Mouse (Mus musculus) heart, embryonic 13.5 days (tissue): ENCODE results near the gene Ccdc116. TPM values are rescaled to one million over a fixed set of nuclear protein-coding genes. Genes with fewer than 3 reads are reported as not detected.
"Not testable (repeated sequence)": the region's sequence is repeated elsewhere in the genome, so short reads cannot be mapped to it uniquely, and the experiment has no call there.

Source experiments
- ATAC-seq: fragments of 200-750 bp; cut with Nextera tagmentation; 2 replicates; pipeline ENCODE4 v1.8.0; 2017; ENCODE audit warnings: moderate TSS enrichment; ENCODE audit not compliant: insufficient number of reproducible peaks, low FRiP score, low TSS enrichment; ENCODE audit errors: extremely low read depth
- H3K27ac ChIP-seq: fragments of 300-500 bp; sonication (generic); replicated peaks from 2 replicates; pipeline ENCODE4 v1.5.1; 2015; ENCODE audit warnings: moderate library complexity, mild to moderate bottlenecking, inconsistent platforms
- H3K27me3 ChIP-seq: fragments of 300-500 bp; sonication (generic); replicated peaks from 2 replicates; pipeline ENCODE4 v1.6.1; 2015; ENCODE audit warnings: mild to moderate bottlenecking, inconsistent platforms
- H3K36me3 ChIP-seq: fragments of 300-500 bp; sonication (generic); 2 replicates; pipeline ENCODE4 v1.6.1; 2015; ENCODE audit warnings: mild to moderate bottlenecking, inconsistent platforms
- H3K4me1 ChIP-seq: fragments of 300-500 bp; sonication (generic); 2 replicates; pipeline ENCODE4 v1.6.1; 2015; ENCODE audit warnings: inconsistent platforms
- H3K4me2 ChIP-seq: fragments of 300-500 bp; sonication (generic); 2 replicates; pipeline ENCODE4 v1.6.1; 2015; ENCODE audit warnings: inconsistent platforms, mild to moderate bottlenecking, moderate library complexity
- H3K4me3 ChIP-seq: fragments of 300-500 bp; sonication (generic); 2 replicates; pipeline ENCODE4 v1.5.1; 2015; ENCODE audit warnings: moderate library complexity, mild to moderate bottlenecking, inconsistent platforms
- H3K9ac ChIP-seq: fragments of 300-500 bp; sonication (generic); 2 replicates; pipeline ENCODE4 v1.6.1; 2015; ENCODE audit warnings: inconsistent platforms, mild to moderate bottlenecking, moderate library complexity
- H3K9me3 ChIP-seq: fragments of 300-500 bp; sonication (generic); 2 replicates; pipeline ENCODE4 v1.6.1; 2016; ENCODE audit warnings: inconsistent platforms
- WGBS: fragments of 180-500 bp; shearing (Covaris S2); methylation state at CpG from one replicate; pipeline ENCODE4 v1.1.7; 2015; ENCODE audit warnings: mixed read lengths; 5-methylcytosine and 5-hydroxymethylcytosine counted together
- polyA plus RNA-seq: library from polyadenylated mRNA; unstranded; fragments of >200 nt; fragmentation: Nextera tagmentation; extraction: Ambion mirVana; gene quantifications from 2 replicates; pipeline ENCODE4 v1.2.1, GENCODE M21; 2015

The Ccdc116 gene
- 0.23 and 0.27 TPM in 2 replicates for polyA plus RNA-seq

GRCm38 (mm10) chr16:17146772-17147235 lies at the start of gene Ccdc116:
Gene Ccdc116, minus strand, starts transcription at chr16:17147229.
- peak; percentile 62; the same call in 1 of the 2 replicates for ATAC-seq
- Histone ChIP-seq H3K9ac (peak within 1 kb of the TSS; percentile 79), H3K4me3 (peak within 1 kb of the TSS; percentile 69), H3K27ac (no peak within 1 kb of the TSS), H3K9me3 (no peaks in the 10 kb centered on the region), H3K4me1 (peaks cover 16% of the 10 kb centered on the region), H3K36me3 (peaks cover 10% of the 10 kb centered on the region), H3K4me2 (peak within 1 kb of the TSS; percentile 100), H3K27me3 (no peaks in the 10 kb centered on the region; the same call in 1 of the 2 replicates)
- WGBS, result under 1% methylated on average over 34 of the region's 34 CpGs

- no peak for ATAC-seq
- Histone ChIP-seq H3K27me3 (no peaks in the 10 kb centered on the region), H3K9ac (no peak overlapping the region), H3K4me3 (no peak overlapping the region), H3K27ac (no peak overlapping the region), H3K4me2 (no peak overlapping the region), H3K36me3 (peaks cover 23% of the 10 kb centered on the region), H3K9me3 (no peaks in the 10 kb centered on the region), H3K4me1 (peaks cover 17% of the 10 kb centered on the region)
- WGBS, result 92% methylated on average over 4 of the region's 4 CpGs
Measured at GRCm38 (mm10) chr16:17193823-17194222, 46.8 kb upstream of the Ccdc116 start.

GRCm38 (mm10) chr16:17185475-17185874 lies 38.4 kb upstream of the Ccdc116 start:
- Histone ChIP-seq H3K4me3 (no peak overlapping the region), H3K27ac (no peak overlapping the region), H3K4me2 (no peak overlapping the region), H3K4me1 (peaks cover 29% of the 10 kb centered on the region), H3K9me3 (no peaks in the 10 kb centered on the region), H3K36me3 (peaks cover 32% of the 10 kb centered on the region), H3K27me3 (no peaks in the 10 kb centered on the region), H3K9ac (no peak overlapping the region)
- no peak for ATAC-seq

GRCm38 (mm10) chr16:17183003-17183402 lies 36.0 kb upstream of the Ccdc116 start:
- no peak for ATAC-seq
- Histone ChIP-seq H3K4me1 (peaks cover 28% of the 10 kb centered on the region), H3K4me3 (no peak overlapping the region), H3K27me3 (no peaks in the 10 kb centered on the region), H3K4me2 (no peak overlapping the region), H3K9ac (no peak overlapping the region), H3K9me3 (no peaks in the 10 kb centered on the region), H3K27ac (no peak overlapping the region), H3K36me3 (peaks cover 32% of the 10 kb centered on the region)
- WGBS, result 79% methylated on average over 3 of the region's 3 CpGs

- peaks cover 28% of the 10 kb centered on the region for H3K4me1 ChIP-seq
- peaks cover 40% of the 10 kb centered on the region for H3K36me3 ChIP-seq
- no peaks in the 10 kb centered on the region for H3K27me3 ChIP-seq
- WGBS, result 75% methylated on average over 2 of the region's 2 CpGs
- H3K4me2 ChIP-seq, result no peak overlapping the region
- H3K27ac ChIP-seq, result 0 out of 2 replicates have a peak overlapping the region, but pooled peaks have one; percentile 13
- H3K9me3 ChIP-seq, result no peaks in the 10 kb centered on the region
- no peak for ATAC-seq
- H3K9ac ChIP-seq, result no peak overlapping the region
- H3K4me3 ChIP-seq, result no peak overlapping the region
Measured at GRCm38 (mm10) chr16:17182136-17182535, 35.1 kb upstream of the Ccdc116 start.

GRCm38 (mm10) chr16:17181382-17181781 lies 34.4 kb upstream of the Ccdc116 start:
- Histone ChIP-seq H3K9ac (no peak overlapping the region), H3K27me3 (no peaks in the 10 kb centered on the region), H3K9me3 (no peaks in the 10 kb centered on the region), H3K4me3 (no peak overlapping the region), H3K36me3 (peaks cover 39% of the 10 kb centered on the region), H3K27ac (0 out of 2 replicates have a peak overlapping the region, but pooled peaks have one; percentile 13), H3K4me2 (no peak overlapping the region), H3K4me1 (peaks cover 34% of the 10 kb centered on the region)
- 59% methylated on average over 4 of the region's 4 CpGs for WGBS
- no peak for ATAC-seq

- Histone ChIP-seq H3K9ac (no peak overlapping the region), H3K27ac (no peak overlapping the region), H3K4me1 (peaks cover 35% of the 10 kb centered on the region), H3K27me3 (no peaks in the 10 kb centered on the region), H3K9me3 (no peaks in the 10 kb centered on the region), H3K4me3 (no peak overlapping the region), H3K4me2 (no peak overlapping the region), H3K36me3 (peaks cover 39% of the 10 kb centered on the region)
- no peak for ATAC-seq
- 86% methylated on average over 3 of the region's 3 CpGs for WGBS
Measured at GRCm38 (mm10) chr16:17179706-17180105, 32.7 kb upstream of the Ccdc116 start.

- H3K27ac ChIP-seq, result no peak overlapping the region
- H3K4me1 ChIP-seq, result peaks cover 28% of the 10 kb centered on the region
- WGBS, result 97% methylated on average over 1 of the region's 1 CpGs
- peaks cover 53% of the 10 kb centered on the region for H3K36me3 ChIP-seq
- no peaks in the 10 kb centered on the region for H3K27me3 ChIP-seq
- no peaks in the 10 kb centered on the region for H3K9me3 ChIP-seq
- no peak overlapping the region for H3K9ac ChIP-seq
- no peak for ATAC-seq
- H3K4me2 ChIP-seq, result no peak overlapping the region
- no peak overlapping the region for H3K4me3 ChIP-seq
Measured at GRCm38 (mm10) chr16:17177623-17178170, 30.7 kb upstream of the Ccdc116 start.

- H3K36me3 ChIP-seq, result peaks cover 70% of the 10 kb centered on the region
- H3K4me3 ChIP-seq, result no peak overlapping the region
- no peaks in the 10 kb centered on the region for H3K27me3 ChIP-seq
- H3K4me2 ChIP-seq, result no peak overlapping the region
- H3K9me3 ChIP-seq, result no peaks in the 10 kb centered on the region
- ATAC-seq, result no peak
- peaks cover 10% of the 10 kb centered on the region for H3K4me1 ChIP-seq
- H3K9ac ChIP-seq, result no peak overlapping the region
- 68% methylated on average over 2 of the region's 2 CpGs for WGBS
- no peak overlapping the region for H3K27ac ChIP-seq
Measured at GRCm38 (mm10) chr16:17175765-17176164, 28.7 kb upstream of the Ccdc116 start.

- ATAC-seq, result no peak
- Histone ChIP-seq H3K9me3 (no peaks in the 10 kb centered on the region), H3K4me3 (no peak overlapping the region), H3K27me3 (no peaks in the 10 kb centered on the region), H3K36me3 (peaks cover 81% of the 10 kb centered on the region), H3K4me2 (no peak overlapping the region), H3K9ac (no peak overlapping the region), H3K27ac (no peak overlapping the region), H3K4me1 (peaks cover 2% of the 10 kb centered on the region)
- WGBS, result 85% methylated on average over 5 of the region's 5 CpGs
Measured at GRCm38 (mm10) chr16:17168049-17168448, 21.0 kb upstream of the Ccdc116 start.

- H3K4me3 ChIP-seq, result no peak overlapping the region
- no peak overlapping the region for H3K27ac ChIP-seq
- no peaks in the 10 kb centered on the region for H3K9me3 ChIP-seq
- H3K27me3 ChIP-seq, result no peaks in the 10 kb centered on the region
- H3K36me3 ChIP-seq, result peaks cover 81% of the 10 kb centered on the region
- peaks cover 2% of the 10 kb centered on the region for H3K4me1 ChIP-seq
- ATAC-seq, result no peak
- no peak overlapping the region for H3K4me2 ChIP-seq
- no peak overlapping the region for H3K9ac ChIP-seq
Measured at GRCm38 (mm10) chr16:17167179-17167578, 20.1 kb upstream of the Ccdc116 start.

- H3K9me3 ChIP-seq, H3K4me2 ChIP-seq, ATAC-seq, H3K4me1 ChIP-seq, H3K27ac ChIP-seq, H3K4me3 ChIP-seq, H3K9ac ChIP-seq, H3K27me3 ChIP-seq: not testable (repeated sequence)
- peaks cover 78% of the 10 kb centered on the region for H3K36me3 ChIP-seq
- WGBS, result 74% methylated on average over 1 of the region's 1 CpGs
Measured at GRCm38 (mm10) chr16:17165478-17165877, 18.4 kb upstream of the Ccdc116 start.
